Mouse (Mus musculus) lung, postnatal 0 days (tissue): Measurements from ENCODE around the gene Gpr142. TPM values are rescaled to one million over a fixed set of nuclear protein-coding genes. Genes with fewer than 3 reads are reported as not detected.

Experiments used
- ATAC-seq: fragments of 200-750 bp; cut with Nextera tagmentation; 2 replicates; pipeline ENCODE4 v1.8.0; 2017; ENCODE audit warnings: moderate library complexity
- DNase-seq: peaks from one replicate; pipeline ENCODE4 v3.0.0-alpha.2; 2016; ENCODE audit warnings: low spot score
- H3K27ac ChIP-seq: fragments of 300-500 bp; sonication (generic); 2 replicates; pipeline ENCODE4 v1.5.1; 2014; ENCODE audit warnings: antibody characterized with exemption, mild to moderate bottlenecking, low read length, mixed read lengths
- H3K27me3 ChIP-seq: fragments of 300-500 bp; sonication (generic); replicated peaks from 2 replicates; pipeline ENCODE4 v1.6.1; 2014; ENCODE audit warnings: low read length, mixed read lengths; ENCODE audit not compliant: insufficient read depth
- H3K36me3 ChIP-seq: fragments of 300-500 bp; sonication (generic); 2 replicates; pipeline ENCODE4 v1.6.1; 2014; ENCODE audit warnings: low read length, mixed read lengths; ENCODE audit not compliant: insufficient read depth
- H3K4me1 ChIP-seq: fragments of 300-500 bp; sonication (generic); 2 replicates; pipeline ENCODE4 v1.6.1; 2014; ENCODE audit warnings: antibody characterized with exemption, low read depth, low read length, mixed read lengths; ENCODE audit not compliant: insufficient read depth
- H3K4me2 ChIP-seq: fragments of 300-500 bp; sonication (generic); replicated peaks from 2 replicates; pipeline ENCODE4 v1.6.1; 2014; ENCODE audit warnings: low read depth, mild to moderate bottlenecking, low read length, moderate library complexity, mixed read lengths
- H3K4me3 ChIP-seq: fragments of 300-500 bp; sonication (generic); 2 replicates; pipeline ENCODE4 v1.5.1; 2014; ENCODE audit warnings: low read depth, low read length
- H3K9ac ChIP-seq: fragments of 300-500 bp; sonication (generic); replicated peaks from 2 replicates; pipeline ENCODE4 v1.6.1; 2014; ENCODE audit warnings: low read depth, mild to moderate bottlenecking
- H3K9me3 ChIP-seq: fragments of 300-500 bp; sonication (generic); 2 replicates; pipeline ENCODE4 v1.6.1; 2016; ENCODE audit warnings: low read length, mixed read lengths
- CTCF ChIP-seq: IDR thresholded peaks from 2 replicates; pipeline ENCODE4 v1.5.1; 2016; ENCODE audit warnings: antibody characterized with exemption, mild to moderate bottlenecking
- EP300 ChIP-seq: IDR thresholded peaks from 2 replicates; pipeline ENCODE4 v1.6.1; 2016; ENCODE audit warnings: antibody characterized with exemption, mild to moderate bottlenecking, control low read depth
- WGBS: fragments of 180-500 bp; shearing (Covaris S2); extraction: QIAGEN DNeasy Blood & Tissue Kit; methylation state at CpG from one replicate; pipeline ENCODE4 v1.1.7; 2014; 5-methylcytosine and 5-hydroxymethylcytosine counted together
- polyA plus RNA-seq: library from polyadenylated mRNA; unstranded; fragments of >200 nt; fragmentation: Nextera tagmentation; extraction: Ambion mirVana; gene quantifications from 2 replicates; pipeline ENCODE4 v1.2.1, GENCODE M21; 2015

The Gpr142 gene
- polyA plus RNA-seq, 1 experiment from 2014 or later = not detected

GRCm38 (mm10) chr11:114795848-114796322, 2.8 kb upstream of the Gpr142 start, which contains the start of gene Btbd17:
Btbd17 (minus strand) TSS chr11:114795945.
- Histone ChIP-seq H3K9ac (no peak within 1 kb of the TSS), H3K27ac (no peak within 1 kb of the TSS), H3K4me3 (no peak within 1 kb of the TSS; the same call in 1 of the 2 replicates), H3K36me3 (no peaks in the 10 kb centered on the region), H3K27me3 (peaks cover 33% of the 10 kb centered on the region), H3K9me3 (no peaks in the 10 kb centered on the region), H3K4me2 (peak within 1 kb of the TSS; percentile 55), H3K4me1 (no peaks in the 10 kb centered on the region; the same call in none of the 2 replicates)
- ATAC-seq (no peak), DNase-seq (no peak)
- no peak for TF ChIP-seq EP300
- 14% methylated on average over 4 of the region's 4 CpGs for WGBS

GRCm38 (mm10) chr11:114797176-114797575, 1.5 kb upstream of the Gpr142 start:
- Histone ChIP-seq H3K27ac (no peak overlapping the region), H3K4me2 (no peak overlapping the region), H3K4me1 (no peaks in the 10 kb centered on the region; the same call in none of the 2 replicates), H3K36me3 (no peaks in the 10 kb centered on the region), H3K27me3 (peaks cover 20% of the 10 kb centered on the region), H3K9me3 (no peaks in the 10 kb centered on the region), H3K9ac (no peak overlapping the region), H3K4me3 (no peak overlapping the region)
- no peak for TF ChIP-seq CTCF
- no peak for TF ChIP-seq EP300
- WGBS = 87% methylated on average over 7 of the region's 7 CpGs
- DNase-seq = no peak
- no peak for ATAC-seq

- Histone ChIP-seq H3K4me3 (no peak overlapping the region), H3K4me1 (no peaks in the 10 kb centered on the region), H3K27me3 (peaks cover 13% of the 10 kb centered on the region; the same call in 1 of the 2 replicates), H3K27ac (no peak overlapping the region), H3K9me3 (no peaks in the 10 kb centered on the region), H3K36me3 (no peaks in the 10 kb centered on the region), H3K4me2 (no peak overlapping the region), H3K9ac (no peak overlapping the region)
- whole genome bisulfite sequencing = 81% methylated on average over 3 of the region's 3 CpGs
- DNase-seq = no peak
- ATAC-seq = no peak
- TF ChIP-seq CTCF (no peak), EP300 (no peak)
These were observed 743 bp upstream of the Gpr142 start for GRCm38 (mm10) chr11:114797981-114798380.

- DNase-seq (no peak), ATAC-seq (no peak)
- H3K9me3 ChIP-seq = no peaks in the 10 kb centered on the region
- H3K4me3 ChIP-seq = no peak overlapping the region
- no peaks in the 10 kb centered on the region for H3K36me3 ChIP-seq
- H3K27ac ChIP-seq = no peak overlapping the region
- TF ChIP-seq CTCF (no peak), EP300 (no peak)
- no peaks in the 10 kb centered on the region for H3K27me3 ChIP-seq
- no peak overlapping the region for H3K9ac ChIP-seq
- no peak overlapping the region for H3K4me2 ChIP-seq
- 100% methylated on average over 1 of the region's 1 CpGs for WGBS
- no peaks in the 10 kb centered on the region for H3K4me1 ChIP-seq
These were observed 3.2 kb downstream of the Gpr142 start for GRCm38 (mm10) chr11:114801906-114802305.

GRCm38 (mm10) chr11:114802540-114803267, 4.0 kb downstream of the Gpr142 start:
- H3K9ac ChIP-seq = no peak overlapping the region
- H3K27me3 ChIP-seq = no peaks in the 10 kb centered on the region
- DNase-seq (no peak), ATAC-seq (no peak)
- H3K36me3 ChIP-seq = no peaks in the 10 kb centered on the region
- no peaks in the 10 kb centered on the region for H3K4me1 ChIP-seq
- H3K9me3 ChIP-seq = no peaks in the 10 kb centered on the region
- WGBS = 35% methylated on average over 15 of the region's 15 CpGs
- H3K27ac ChIP-seq = no peak overlapping the region
- TF ChIP-seq CTCF = no peak
- no peak for TF ChIP-seq EP300
- no peak overlapping the region for H3K4me2 ChIP-seq
- no peak overlapping the region for H3K4me3 ChIP-seq

GRCm38 (mm10) chr11:114803990-114804389, 5.3 kb downstream of the Gpr142 start:
- Histone ChIP-seq H3K4me3 (no peak overlapping the region), H3K36me3 (no peaks in the 10 kb centered on the region), H3K27ac (no peak overlapping the region), H3K9ac (no peak overlapping the region), H3K4me2 (no peak overlapping the region), H3K4me1 (no peaks in the 10 kb centered on the region), H3K9me3 (no peaks in the 10 kb centered on the region), H3K27me3 (no peaks in the 10 kb centered on the region)
- TF ChIP-seq EP300 (no peak), CTCF (no peak)
- 56% methylated on average over 8 of the region's 8 CpGs for WGBS
- ATAC-seq (no peak), DNase-seq (no peak)
